Mouse (Mus musculus) kidney, adult 11 months (tissue): ENCODE measurements around the gene Pde4d.

Experiments used
- DNase-seq: peaks from one replicate; pipeline ENCODE4 v3.0.0; 2022

The Pde4d gene

GRCm38 (mm10) chr13:109994240-109994764, 1544.6 kb downstream of the Pde4d start:
- no peak for DNase-seq

- DNase-seq = no peak
Measured at GRCm38 (mm10) chr13:110002081-110002480, 1552.3 kb downstream of the Pde4d start.
